Mouse (Mus musculus) heart, postnatal 0 days (tissue): ENCODE results near the gene Tifa.

Source experiments
- CTCF ChIP-seq: IDR thresholded peaks from 2 replicates; pipeline ENCODE4 v1.5.1; 2016; ENCODE audit warnings: antibody characterized with exemption, control low read depth, low read depth
- EP300 ChIP-seq: IDR thresholded peaks from 2 replicates; pipeline ENCODE4 v1.6.1; 2016; ENCODE audit warnings: antibody characterized with exemption, low read depth

DNA sequence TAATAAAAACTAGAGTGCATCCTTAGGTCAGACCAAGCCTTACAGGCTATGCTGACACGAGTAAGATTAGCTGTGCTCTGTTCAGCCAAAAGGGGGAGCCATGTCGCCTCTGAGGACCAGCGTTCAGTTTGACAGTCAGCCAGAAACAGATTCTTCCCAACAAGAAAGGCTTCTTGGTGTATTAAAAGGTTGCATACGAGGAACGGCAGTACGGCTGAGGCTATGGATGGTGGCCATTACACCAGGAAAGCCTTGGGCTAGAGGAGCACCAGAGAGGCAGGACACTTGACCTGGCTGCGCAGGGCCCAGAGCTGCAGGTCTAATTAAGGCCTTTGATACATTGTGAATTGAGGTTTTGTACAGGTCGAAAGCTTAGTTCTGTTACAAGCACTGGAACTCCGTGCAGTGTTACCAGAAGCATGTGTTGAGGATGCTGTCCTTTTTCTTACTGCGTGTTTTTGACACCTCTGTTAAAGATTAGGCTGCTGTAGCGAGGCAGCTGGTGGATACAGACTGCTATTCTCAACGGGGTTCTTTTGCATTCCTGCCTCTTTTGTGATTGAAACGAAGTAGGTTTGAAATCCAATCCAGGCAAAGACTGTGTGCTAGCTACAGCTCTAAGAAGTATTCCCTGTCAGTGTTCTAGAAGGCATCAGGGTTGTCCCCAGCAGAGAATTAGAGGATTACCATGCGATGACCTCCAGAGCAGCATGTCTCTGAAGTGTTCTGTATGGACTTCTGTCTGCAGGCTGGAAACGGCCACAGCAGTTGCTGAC, 64.0 kb downstream of the Tifa start:
- TF ChIP-seq CTCF (peak; percentile 93), EP300 (no peak)
